Mouse (Mus musculus) embryonic facial prominence, embryonic 11.5 days (tissue): Measurements from ENCODE around the gene Phlda2. TPM values are rescaled to one million over a fixed set of nuclear protein-coding genes. Genes with fewer than 3 reads are reported as not detected.
"Not testable (repeated sequence)": the region's sequence is repeated elsewhere in the genome, so short reads cannot be mapped to it uniquely, and the experiment has no call there.

Source experiments
- ATAC-seq: fragments of 200-750 bp; cut with Nextera tagmentation; replicated peaks from 2 replicates; pipeline ENCODE4 v1.8.0; 2017; ENCODE audit warnings: low read depth; ENCODE audit not compliant: insufficient number of reproducible peaks, low FRiP score, low TSS enrichment
- DNase-seq: peaks from one replicate; pipeline ENCODE4 v3.0.0-alpha.2; 2015; ENCODE audit warnings: low spot score
- H3K27ac ChIP-seq: fragments of 300-500 bp; sonication (generic); replicated peaks from 2 replicates; pipeline ENCODE4 v1.5.1; 2014; ENCODE audit warnings: mild to moderate bottlenecking, low read depth, low read length, control low read depth
- H3K27me3 ChIP-seq: fragments of 300-500 bp; sonication (generic); 2 replicates; pipeline ENCODE4 v1.6.1; 2014; ENCODE audit warnings: mild to moderate bottlenecking, low read length, moderate library complexity, mixed read lengths; ENCODE audit not compliant: control insufficient read depth, insufficient read depth
- H3K36me3 ChIP-seq: fragments of 300-500 bp; sonication (generic); replicated peaks from 2 replicates; pipeline ENCODE4 v1.6.1; 2014; ENCODE audit warnings: low read depth, mild to moderate bottlenecking, low read length, moderate library complexity, mixed read lengths; ENCODE audit not compliant: control insufficient read depth, insufficient read depth
- H3K4me1 ChIP-seq: fragments of 300-500 bp; sonication (generic); 2 replicates; pipeline ENCODE4 v1.6.1; 2014; ENCODE audit warnings: low read length, mixed read lengths; ENCODE audit not compliant: control insufficient read depth, insufficient read depth
- H3K4me2 ChIP-seq: fragments of 300-500 bp; sonication (generic); 2 replicates; pipeline ENCODE4 v1.6.1; 2014; ENCODE audit warnings: low read depth, mild to moderate bottlenecking, control low read depth, low read length, moderate library complexity
- H3K4me3 ChIP-seq: fragments of 300-500 bp; sonication (generic); 2 replicates; pipeline ENCODE4 v1.5.1; 2014; ENCODE audit warnings: low read depth, low read length, control low read depth
- H3K9ac ChIP-seq: fragments of 300-500 bp; sonication (generic); replicated peaks from 2 replicates; pipeline ENCODE4 v1.6.1; 2014; ENCODE audit warnings: mild to moderate bottlenecking, control low read depth, low read length
- H3K9me3 ChIP-seq: fragments of 300-500 bp; sonication (generic); replicated peaks from 2 replicates; pipeline ENCODE4 v1.6.1; 2016; ENCODE audit warnings: mild to moderate bottlenecking, low read length, inconsistent platforms, mixed read lengths; ENCODE audit not compliant: control insufficient read depth
- WGBS: fragments of 180-500 bp; shearing (Covaris S2); extraction: QIAGEN DNeasy Blood & Tissue Kit; methylation state at CpG from one replicate; pipeline ENCODE4 v1.1.7; 2014; 5-methylcytosine and 5-hydroxymethylcytosine counted together
- polyA plus RNA-seq: library from polyadenylated mRNA; unstranded; fragments of >200 nt; fragmentation: Nextera tagmentation; extraction: Ambion mirVana; gene quantifications from 2 replicates; pipeline ENCODE4 v1.2.1, GENCODE M21; 2014

Gene Phlda2
- polyA plus RNA-seq, 1 experiment from 2014 or later, result 2.8 TPM

DNA sequence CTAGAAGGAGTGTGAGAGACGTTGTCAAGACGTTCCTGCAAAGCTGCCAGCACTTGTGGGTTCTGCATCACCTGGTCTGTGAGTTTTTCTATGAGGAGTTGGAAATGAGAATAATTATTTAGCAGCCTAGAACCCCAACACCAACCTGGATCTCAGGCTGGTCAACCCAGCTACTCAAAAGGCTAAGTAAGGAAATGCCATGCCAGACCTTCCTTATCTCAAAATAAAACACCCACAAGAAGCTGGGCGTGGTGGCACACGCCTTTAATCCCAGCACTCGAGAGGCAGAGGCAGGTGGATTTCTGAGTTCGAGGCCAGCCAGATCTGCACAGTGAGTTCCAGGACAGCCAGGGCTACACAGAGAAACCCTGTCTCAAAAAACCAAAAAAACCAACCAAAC, 35.3 kb upstream of the Phlda2 start:
- H3K4me2 ChIP-seq, H3K27me3 ChIP-seq, DNase-seq, H3K4me3 ChIP-seq, ATAC-seq, H3K9ac ChIP-seq, H3K9me3 ChIP-seq, H3K27ac ChIP-seq, H3K4me1 ChIP-seq: not testable (repeated sequence)
- H3K36me3 ChIP-seq, result peaks cover 14% of the 10 kb centered on the region
- WGBS, result 94% methylated on average over 6 of the region's 6 CpGs

DNA sequence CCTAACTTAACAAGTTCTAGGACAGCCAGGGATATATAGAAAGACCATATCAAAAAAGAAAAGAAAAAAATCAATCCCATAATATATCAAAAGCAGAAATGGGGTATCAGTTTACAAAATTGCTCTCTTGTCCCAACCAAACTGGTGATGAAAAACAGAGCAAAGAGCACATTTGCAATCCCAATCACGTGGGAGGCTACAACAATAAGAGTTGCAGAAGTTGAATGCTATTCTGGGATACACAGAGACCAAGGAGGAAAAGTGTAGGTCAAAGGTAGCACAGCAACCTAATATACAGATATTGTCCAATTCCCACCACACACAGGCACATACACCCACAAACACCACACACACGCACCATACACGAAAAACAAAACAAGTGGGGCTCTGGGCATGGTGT, 33.3 kb upstream of the Phlda2 start:
- Histone ChIP-seq H3K9me3 (no peaks in the 10 kb centered on the region), H3K36me3 (peaks cover 18% of the 10 kb centered on the region), H3K27ac (no peak overlapping the region), H3K4me1 (no peaks in the 10 kb centered on the region), H3K9ac (no peak overlapping the region), H3K4me2 (no peak overlapping the region), H3K4me3 (no peak overlapping the region), H3K27me3 (no peaks in the 10 kb centered on the region)
- DNase-seq, result no peak
- no peak for ATAC-seq
- 85% methylated on average over 3 of the region's 3 CpGs for WGBS

DNA sequence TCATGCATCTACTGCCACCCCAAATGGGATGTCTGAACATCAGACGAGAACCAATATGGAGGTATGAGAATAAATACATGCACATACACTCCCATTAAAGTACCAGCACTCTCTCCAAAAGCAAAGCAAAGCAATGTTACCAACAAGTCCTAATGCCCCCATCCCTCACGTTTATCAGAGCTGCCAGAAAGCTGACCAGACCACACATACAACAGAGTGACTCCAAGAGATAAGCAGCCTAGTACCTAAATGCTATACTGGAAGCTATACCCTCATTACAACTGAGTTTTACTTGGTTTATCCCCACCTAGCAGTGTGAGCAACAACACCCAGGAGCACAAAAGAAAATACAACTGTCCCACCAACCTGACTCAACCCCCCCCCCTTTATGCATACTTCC, 30.3 kb upstream of the Phlda2 start:
- WGBS, result 87% methylated on average over 2 of the region's 2 CpGs
- peaks cover 14% of the 10 kb centered on the region for H3K36me3 ChIP-seq
- H3K9me3 ChIP-seq, result no peaks in the 10 kb centered on the region

DNA sequence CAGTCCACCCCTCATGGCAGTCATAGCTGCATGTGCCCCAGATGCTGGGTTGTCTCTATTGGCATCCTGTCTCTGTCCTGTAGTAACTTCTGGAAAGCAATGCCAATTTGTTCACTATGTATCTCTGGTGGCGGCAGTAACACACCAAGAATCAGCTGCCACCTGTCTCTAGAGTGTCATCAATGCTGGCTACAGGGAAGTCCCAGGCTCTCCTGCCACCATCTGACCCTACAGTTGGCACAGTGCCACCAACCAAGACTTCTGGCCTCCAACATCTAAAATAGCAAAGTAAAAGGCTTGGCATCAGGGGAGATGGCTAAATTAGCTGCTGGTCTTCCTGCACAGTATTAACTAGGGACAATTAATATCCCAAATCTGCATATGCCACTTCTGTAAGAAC, 29.5 kb upstream of the Phlda2 start:
- WGBS, result 93% methylated on average over 1 of the region's 1 CpGs
- ATAC-seq (no peak), DNase-seq (no peak)
- H3K4me2 ChIP-seq, result no peak overlapping the region
- no peak overlapping the region for H3K9ac ChIP-seq
- no peaks in the 10 kb centered on the region for H3K9me3 ChIP-seq
- no peaks in the 10 kb centered on the region for H3K4me1 ChIP-seq
- H3K27ac ChIP-seq, result no peak overlapping the region
- peaks cover 10% of the 10 kb centered on the region for H3K36me3 ChIP-seq
- no peak overlapping the region for H3K4me3 ChIP-seq
- no peaks in the 10 kb centered on the region for H3K27me3 ChIP-seq

More for the DNA sequence above, 30.3 kb upstream of the Phlda2 start:
- H3K4me1 ChIP-seq, result no peaks in the 10 kb centered on the region
- no peak for ATAC-seq
- H3K4me2 ChIP-seq, result no peak overlapping the region
- DNase-seq, result no peak
- H3K27me3 ChIP-seq, result no peaks in the 10 kb centered on the region
- no peak overlapping the region for H3K9ac ChIP-seq
- no peak overlapping the region for H3K27ac ChIP-seq
- no peak overlapping the region for H3K4me3 ChIP-seq

DNA sequence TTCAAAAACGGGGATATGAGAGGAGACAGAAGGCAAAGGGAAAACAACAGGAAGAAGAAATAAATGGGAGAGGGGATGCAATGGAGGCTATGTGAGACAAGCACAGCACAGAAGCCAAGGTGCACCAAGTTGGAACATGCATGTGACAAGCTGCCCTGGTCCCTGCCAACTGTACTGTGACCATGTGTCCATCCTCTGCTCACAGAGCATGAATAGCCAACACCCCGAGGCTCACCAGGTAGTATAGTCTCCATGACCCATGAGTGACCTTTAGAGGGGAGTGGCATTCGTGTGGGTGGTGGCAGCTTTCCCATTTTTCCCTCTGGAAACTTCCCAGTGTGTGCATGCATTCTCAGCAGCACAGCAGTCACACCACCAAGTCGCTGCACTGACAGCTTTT, 16.4 kb upstream of the Phlda2 start:
- ATAC-seq, result no peak
- Histone ChIP-seq H3K4me3 (no peak overlapping the region), H3K4me2 (no peak overlapping the region), H3K9me3 (no peaks in the 10 kb centered on the region), H3K4me1 (no peaks in the 10 kb centered on the region), H3K9ac (no peak overlapping the region), H3K27me3 (no peaks in the 10 kb centered on the region), H3K36me3 (peaks cover 20% of the 10 kb centered on the region), H3K27ac (no peak overlapping the region)
- DNase-seq, result no peak
- WGBS, result 84% methylated on average over 4 of the region's 4 CpGs

DNA sequence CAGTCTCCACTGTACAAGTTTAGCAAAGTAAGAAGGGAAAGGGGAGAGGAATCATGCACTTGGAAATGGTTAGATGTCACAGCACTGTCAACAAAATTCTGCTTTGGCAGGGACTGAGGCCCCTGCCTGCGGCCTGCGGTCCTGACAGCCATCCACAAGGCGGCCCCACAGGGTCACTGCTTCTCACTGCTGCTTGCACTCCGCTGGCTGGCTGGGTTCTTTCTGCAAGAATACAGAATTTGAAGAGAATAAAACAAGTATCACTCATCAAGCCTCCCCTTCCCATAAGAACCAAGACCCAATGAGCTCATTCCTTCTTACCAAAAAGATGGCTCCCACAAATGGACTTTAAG, 11.4 kb upstream of the Phlda2 start:
- H3K9ac ChIP-seq, result no peak overlapping the region
- no peaks in the 10 kb centered on the region for H3K27me3 ChIP-seq
- H3K36me3 ChIP-seq, result peaks cover 9% of the 10 kb centered on the region
- H3K27ac ChIP-seq, result no peak overlapping the region
- H3K9me3 ChIP-seq, result no peaks in the 10 kb centered on the region
- H3K4me1 ChIP-seq, result no peaks in the 10 kb centered on the region
- H3K4me3 ChIP-seq, result no peak overlapping the region
- no peak for ATAC-seq
- DNase-seq, result no peak
- 96% methylated on average over 4 of the region's 4 CpGs for WGBS
- H3K4me2 ChIP-seq, result no peak overlapping the region

DNA sequence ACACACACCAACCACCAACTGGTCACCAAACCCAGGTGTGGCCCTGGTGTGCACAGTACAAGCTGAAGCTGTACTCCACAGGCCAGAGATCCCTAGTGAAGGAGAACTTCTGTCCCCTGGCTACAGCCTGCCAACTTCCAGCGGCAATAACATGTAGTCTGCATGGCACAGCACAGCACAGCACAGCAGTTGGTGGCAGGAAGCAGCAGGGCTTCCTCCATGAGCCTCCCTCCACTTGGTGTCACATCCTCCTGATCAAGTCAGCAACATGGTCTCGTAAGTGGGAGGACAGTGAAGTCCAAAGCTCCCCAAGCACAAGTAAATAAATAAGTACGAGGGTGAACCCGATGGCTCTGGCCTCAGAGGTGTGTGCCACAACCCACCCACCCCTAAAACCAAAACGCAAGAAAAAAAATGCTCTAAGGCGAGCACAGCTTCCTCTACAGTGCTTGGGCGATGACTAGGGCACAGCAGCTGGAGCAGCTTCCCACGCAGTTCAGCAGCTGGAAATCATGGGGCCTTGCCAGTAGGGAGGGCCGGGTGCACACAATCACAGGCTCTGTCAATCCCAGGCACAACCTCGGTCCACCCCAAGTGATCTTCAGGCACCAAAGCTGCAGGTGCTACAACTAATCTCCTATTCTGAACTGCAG, 10.9 kb upstream of the Phlda2 start:
- DNase-seq, result no peak
- no peaks in the 10 kb centered on the region for H3K9me3 ChIP-seq
- 92% methylated on average over 10 of the region's 10 CpGs for WGBS
- H3K4me1 ChIP-seq, result no peaks in the 10 kb centered on the region
- H3K4me3 ChIP-seq, result no peak overlapping the region
- no peaks in the 10 kb centered on the region for H3K27me3 ChIP-seq
- H3K9ac ChIP-seq, result no peak overlapping the region
- no peak for ATAC-seq
- no peak overlapping the region for H3K27ac ChIP-seq
- no peak overlapping the region for H3K4me2 ChIP-seq
- peaks cover 9% of the 10 kb centered on the region for H3K36me3 ChIP-seq

DNA sequence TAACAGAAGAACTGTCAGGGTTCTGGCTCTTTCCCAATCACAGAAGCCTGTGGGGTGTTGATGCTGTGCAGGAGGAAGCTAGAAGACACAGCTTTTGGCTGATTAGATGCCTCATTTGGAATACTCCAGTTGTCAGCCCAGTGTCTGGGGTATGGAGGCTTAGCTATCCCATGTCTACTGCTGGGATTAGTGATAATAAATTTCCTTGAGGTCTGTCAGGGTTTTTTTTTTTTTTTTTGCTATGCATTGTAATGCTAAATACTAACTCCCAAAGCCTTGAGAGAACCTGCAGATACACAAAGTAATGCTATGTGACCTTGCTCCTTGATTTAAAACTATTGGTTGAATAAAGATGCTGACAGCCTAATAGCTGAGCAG, 8.4 kb upstream of the Phlda2 start:
- peaks cover 9% of the 10 kb centered on the region; the same call in 1 of the 2 replicates for H3K36me3 ChIP-seq
- DNase-seq, result no peak
- H3K4me2 ChIP-seq, result no peak overlapping the region
- H3K4me1 ChIP-seq, result no peaks in the 10 kb centered on the region
- ATAC-seq, result no peak
- H3K9me3 ChIP-seq, result no peaks in the 10 kb centered on the region
- no peak overlapping the region for H3K27ac ChIP-seq
- no peak overlapping the region for H3K4me3 ChIP-seq
- H3K27me3 ChIP-seq, result no peaks in the 10 kb centered on the region
- H3K9ac ChIP-seq, result no peak overlapping the region
